Comparison of ENCODE assay signal across 16 mouse cellular contexts in the genomic region with DNA sequence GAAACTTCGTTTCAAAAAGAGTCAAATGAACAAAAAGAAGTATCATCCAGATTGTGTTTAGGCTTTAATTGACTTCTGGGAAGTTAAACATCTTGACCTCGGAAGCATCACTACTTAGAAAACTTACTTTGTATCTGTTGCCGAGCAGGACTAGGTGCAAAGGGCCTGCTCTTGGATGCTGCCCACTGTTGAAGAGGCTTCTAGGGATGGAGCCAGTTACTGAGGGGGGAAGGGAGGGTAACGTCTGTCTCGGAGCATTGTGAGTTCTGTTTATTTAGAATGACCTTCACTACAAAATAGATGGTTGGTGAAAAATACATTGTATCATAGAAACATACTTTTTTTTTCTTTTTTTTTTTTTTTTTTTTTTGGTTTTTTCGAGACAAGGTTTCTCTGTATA.
"Had no signal": no experiment of that assay in that cellular context is flagged by ENCODE, and none has a peak within 500 bp of the region (broad histone marks: within the 10 kb centered on the region; RNA-seq: fewer than 3 reads in every experiment).

No protein-coding gene starts in this region.

- DNase-seq: liver, embryonic 13.5 days; lung, adult 18-20 months; lung, embryonic 14.5 days; lung, postnatal 10 days; right cerebral cortex, postnatal 14 days; thymus, adult 18-20 months; thymus, postnatal 14 days; thymus, postnatal 36 days had no signal

- H3K9me3 ChIP-seq: liver, embryonic 13.5 days; liver, embryonic 15.5 days; megakaryocyte, embryonic 14.5 days; midbrain, embryonic 12.5 days; midbrain, embryonic 15.5 days; neural tube, embryonic 12.5 days; stomach, embryonic 15.5 days had no signal

- H3K4me3 ChIP-seq: liver, embryonic 13.5 days; liver, embryonic 15.5 days; megakaryocyte, embryonic 14.5 days; midbrain, embryonic 12.5 days; midbrain, embryonic 15.5 days; neural tube, embryonic 12.5 days; stomach, embryonic 15.5 days had no signal

- H3K27me3 ChIP-seq: liver, embryonic 13.5 days; liver, embryonic 15.5 days; megakaryocyte, embryonic 14.5 days; midbrain, embryonic 12.5 days; midbrain, embryonic 15.5 days; neural tube, embryonic 12.5 days; stomach, embryonic 15.5 days had no signal

- ATAC-seq: midbrain, embryonic 15.5 days had no signal

- H3K36me3 ChIP-seq: midbrain, embryonic 15.5 days; neural tube, embryonic 12.5 days; stomach, embryonic 15.5 days had no signal

- H3K9ac ChIP-seq: liver, embryonic 13.5 days; liver, embryonic 15.5 days; lung, embryonic 14.5 days; midbrain, embryonic 12.5 days; midbrain, embryonic 15.5 days; neural tube, embryonic 12.5 days; stomach, embryonic 15.5 days had no signal

- H3K27ac ChIP-seq: liver, embryonic 13.5 days; liver, embryonic 15.5 days; macrophage; midbrain, embryonic 12.5 days; midbrain, embryonic 15.5 days; neural tube, embryonic 12.5 days; stomach, embryonic 15.5 days; stomach, postnatal 0 days had no signal

- H3K4me2 ChIP-seq: liver, embryonic 13.5 days; liver, embryonic 15.5 days; lung, embryonic 14.5 days; midbrain, embryonic 12.5 days; midbrain, embryonic 15.5 days; neural tube, embryonic 12.5 days; stomach, embryonic 15.5 days had no signal
